Mouse (Mus musculus): ENCODE data around the gene Pth1r.

GRCm38 (mm10) chr9:110774403-110775268 lies 27.7 kb upstream of the Pth1r start:
- TF ChIP-seq CTCF (IDR thresholded peaks at IDR 0.05; ENCODE audit: low read depth) (no peak), EP300 (optimal IDR thresholded peaks at IDR 0.05) (no peak)

All from stomach, postnatal 0 days (tissue).